34 mouse cellular contexts compared by ENCODE assay signal in the genomic region with DNA sequence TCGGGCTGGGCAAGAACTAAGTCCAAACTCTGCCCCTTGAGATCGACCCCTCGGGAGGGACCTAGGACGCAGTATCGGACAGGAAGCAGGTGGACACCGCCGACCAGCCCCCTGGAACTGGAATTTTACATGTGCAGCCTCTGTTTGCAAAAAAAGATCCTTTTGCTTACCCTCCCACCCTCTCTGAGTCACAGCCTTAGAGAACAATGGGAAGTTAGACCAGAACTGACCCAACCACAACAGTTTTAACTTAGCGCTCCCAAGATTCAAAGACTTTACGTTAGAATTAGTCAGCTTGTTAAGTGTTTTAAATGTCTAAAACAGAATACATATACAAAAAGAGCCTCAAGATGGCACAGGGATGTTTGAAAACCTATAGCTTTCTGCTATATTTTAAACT.
"Had no signal": no experiment of that assay in that cellular context is flagged by ENCODE, and none has a peak within 500 bp of the region (broad histone marks: within the 10 kb centered on the region; RNA-seq: fewer than 3 reads in every experiment).

No protein-coding gene starts in this region.

- H3K27me3 ChIP-seq: heart, embryonic 12.5 days; heart, embryonic 13.5 days; heart, embryonic 15.5 days; hindbrain, embryonic 12.5 days; hindbrain, embryonic 13.5 days; hindbrain, embryonic 15.5 days; intestine, embryonic 15.5 days; kidney, embryonic 15.5 days had no signal

- H3K4me2 ChIP-seq: heart, embryonic 11.5 days; heart, embryonic 12.5 days; heart, embryonic 13.5 days; heart, embryonic 15.5 days; hindbrain, embryonic 12.5 days; hindbrain, embryonic 13.5 days; hindbrain, embryonic 14.5 days; hindbrain, embryonic 15.5 days; intestine, embryonic 15.5 days; kidney, embryonic 15.5 days had no signal

- H3K9ac ChIP-seq: heart, embryonic 12.5 days; heart, embryonic 13.5 days; heart, embryonic 15.5 days; hindbrain, embryonic 12.5 days; hindbrain, embryonic 13.5 days; hindbrain, embryonic 14.5 days; hindbrain, embryonic 15.5 days; intestine, embryonic 15.5 days; kidney, embryonic 15.5 days had no signal

- H3K4me1 ChIP-seq: heart, embryonic 13.5 days; heart, embryonic 15.5 days; hindbrain, embryonic 10.5 days; hindbrain, embryonic 12.5 days; hindbrain, embryonic 13.5 days; hindbrain, embryonic 15.5 days; intestine, embryonic 15.5 days; kidney, embryonic 15.5 days had no signal

- H3K27ac ChIP-seq: heart, embryonic 10.5 days; heart, embryonic 13.5 days; heart, embryonic 15.5 days; hindbrain, embryonic 10.5 days; hindbrain, embryonic 12.5 days; hindbrain, embryonic 13.5 days; hindbrain, embryonic 14.5 days; hindbrain, embryonic 15.5 days; hindbrain, postnatal 0 days; intestine, embryonic 15.5 days; kidney, embryonic 15.5 days; kidney, postnatal 0 days had no signal

- H3K9me3 ChIP-seq: heart, embryonic 10.5 days; heart, embryonic 12.5 days; heart, embryonic 13.5 days; heart, embryonic 15.5 days; hindbrain, embryonic 10.5 days; hindbrain, embryonic 12.5 days; hindbrain, embryonic 13.5 days; hindbrain, embryonic 15.5 days; intestine, embryonic 15.5 days; kidney, embryonic 15.5 days had no signal

- H3K4me3 ChIP-seq: heart, embryonic 10.5 days; heart, embryonic 12.5 days; heart, embryonic 13.5 days; heart, embryonic 15.5 days; hindbrain, embryonic 10.5 days; hindbrain, embryonic 12.5 days; hindbrain, embryonic 13.5 days; hindbrain, embryonic 15.5 days; intestine, embryonic 15.5 days; kidney, embryonic 15.5 days; layer of hippocampus, adult 2 months had no signal

- H3K36me3 ChIP-seq: intestine, embryonic 15.5 days had no signal

- DNase-seq: heart, postnatal 10 days; heart, postnatal 36 days; heart, postnatal 4 days; kidney, adult 11 months; kidney, adult 18-20 months; kidney, adult 2 months; kidney, adult 8-10 months; kidney, adult 9 months; kidney, postnatal 10 days; kidney, postnatal 14 days; kidney, postnatal 25 days; kidney, postnatal 36 days; kidney, postnatal 4 days; layer of hippocampus, adult 9-11 months; layer of hippocampus, postnatal 36 days had no signal

- ATAC-seq: hindbrain, embryonic 16.5 days; hindbrain, postnatal 0 days; inflammation-experienced regulatory T-cells, adult 6 months; intestine, embryonic 15.5 days; intestine, embryonic 16.5 days; intestine, postnatal 0 days had no signal
